Mouse (Mus musculus) kidney, adult 9 months (tissue): ENCODE measurements around the gene Prr14.
"Not testable (repeated sequence)": the region's sequence is repeated elsewhere in the genome, so short reads cannot be mapped to it uniquely, and the experiment has no call there.

Experiments
- DNase-seq: peaks from one replicate; pipeline ENCODE4 v3.0.0; 2022

Gene Prr14

GRCm38 (mm10) chr7:127459311-127459710 lies at the start of gene Prr14:
Gene Prr14, plus strand, starts transcription at chr7:127459611.
- DNase-seq = not testable (repeated sequence)

DNA sequence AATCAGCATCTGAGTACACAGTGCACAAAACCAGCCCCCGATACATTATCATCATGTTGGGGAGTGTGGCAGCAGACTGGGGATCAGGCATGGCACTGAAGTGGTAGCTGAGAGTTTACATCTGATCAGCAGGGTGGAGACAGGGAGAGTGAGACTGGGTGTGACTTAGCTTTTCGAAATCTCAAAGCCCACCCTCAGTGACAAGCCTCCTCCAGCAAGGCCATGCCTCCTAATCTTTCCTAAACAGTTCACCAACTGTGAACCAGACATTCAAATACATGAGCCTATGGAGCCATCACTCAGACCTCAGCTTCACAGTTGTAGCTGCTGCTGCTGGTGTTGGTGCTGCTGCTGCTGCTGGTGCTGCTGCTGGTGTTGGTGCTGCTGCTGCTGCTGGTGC lies 48.0 kb upstream of the Prr14 start:
- DNase-seq = no peak

DNA sequence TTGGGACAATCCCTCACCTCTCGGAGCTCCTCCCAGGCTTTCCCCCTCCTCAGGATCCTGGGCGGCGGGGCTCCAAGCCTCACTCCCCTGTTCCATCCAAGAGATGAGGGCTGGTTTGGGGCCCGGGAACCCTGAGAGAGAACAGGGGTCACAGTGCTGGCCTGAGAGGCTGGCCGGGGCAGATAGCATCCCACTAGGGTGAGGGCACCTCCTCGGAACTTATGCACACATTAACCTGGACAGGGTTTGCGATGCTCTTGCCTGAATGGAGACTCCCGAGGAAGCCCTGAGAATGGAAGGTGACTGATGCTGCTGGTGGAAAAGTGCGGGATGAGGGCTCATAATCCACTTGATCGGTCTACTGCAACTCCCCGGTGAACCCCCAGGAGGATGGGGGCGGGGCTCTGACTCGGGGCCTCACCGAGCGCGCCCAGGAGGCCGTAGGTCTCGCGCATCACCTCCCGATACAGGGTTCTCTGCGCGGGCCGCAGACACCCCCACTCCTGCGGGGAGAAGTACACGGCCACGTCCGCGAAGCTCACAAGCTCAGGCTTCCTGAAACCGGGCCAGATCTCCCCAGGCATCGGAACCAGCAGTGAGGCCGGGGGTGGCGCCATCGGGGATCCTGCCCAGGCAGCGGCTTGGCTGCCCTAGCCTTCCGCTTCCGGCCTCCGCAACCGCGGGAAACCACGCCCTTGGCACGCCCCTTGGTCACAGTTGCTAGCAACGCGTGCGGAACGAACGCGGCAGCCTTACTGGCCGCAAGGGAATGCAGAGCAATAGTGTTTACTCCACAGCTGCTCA lies 37.8 kb upstream of the Prr14 start, which contains the start of gene Zfp688:
Gene Zfp688, minus strand, starts transcription at position 681 of the 804 bp plus-strand sequence.
- peak; percentile 96 for DNase-seq

DNA sequence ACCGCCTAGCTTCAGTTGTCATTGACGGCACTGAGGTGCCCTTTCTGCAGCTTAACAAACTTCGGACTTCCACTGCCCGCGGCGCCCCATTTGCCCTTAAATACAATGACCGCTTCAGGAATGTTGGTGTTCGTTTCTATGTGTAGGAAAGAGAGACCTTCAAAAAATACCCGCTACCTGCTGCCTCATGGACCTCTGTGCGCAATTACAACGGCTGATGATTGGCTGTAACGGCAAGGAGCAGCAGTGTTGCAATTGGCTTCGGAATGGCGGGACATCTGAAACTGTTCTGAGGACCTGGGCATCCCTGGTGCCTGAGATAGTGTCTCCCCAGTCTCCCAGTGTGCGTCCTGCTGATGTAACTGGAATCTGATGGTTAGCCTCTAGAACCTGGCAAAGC lies 37.2 kb upstream of the Prr14 start:
- DNase-seq = peak; percentile 63

DNA sequence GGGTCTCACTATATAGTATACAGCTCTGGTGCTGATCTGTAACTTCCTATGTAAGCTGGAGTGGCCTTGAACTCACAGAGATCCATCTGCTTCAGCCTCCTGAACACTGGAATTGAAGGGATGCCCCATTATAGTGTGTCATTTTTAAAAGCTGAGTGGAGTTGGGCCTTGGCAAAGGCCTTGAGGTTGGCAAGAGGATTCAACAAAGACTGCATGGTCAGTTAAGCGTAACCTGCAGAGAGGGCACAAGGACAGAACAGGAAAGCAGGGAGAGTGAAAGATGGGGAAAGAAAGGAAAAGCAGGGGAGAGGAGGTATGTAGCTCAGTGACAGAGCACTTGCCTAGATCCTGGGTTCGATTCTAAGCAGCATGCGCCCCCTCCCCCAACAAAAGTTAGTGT lies 34.1 kb upstream of the Prr14 start:
- peak; percentile 76 for DNase-seq

DNA sequence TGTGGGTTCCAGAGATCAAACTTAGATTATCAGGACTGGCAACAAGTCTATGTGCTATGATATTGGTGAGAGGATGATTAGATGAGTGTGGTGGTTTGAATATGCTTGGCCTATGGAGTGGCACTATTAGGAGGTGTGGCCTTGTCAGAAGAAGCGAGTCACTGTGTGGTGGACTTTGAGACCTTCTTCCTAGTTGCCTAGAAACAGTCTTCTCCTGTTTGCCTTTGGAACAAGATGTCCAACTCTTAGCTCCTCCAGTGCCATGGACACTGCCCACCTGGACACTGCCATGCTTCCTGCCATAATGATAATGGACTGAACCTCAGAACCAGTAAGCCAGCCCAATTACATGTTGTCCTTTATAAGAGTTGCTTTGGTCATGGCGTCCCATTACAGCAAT lies 33.5 kb upstream of the Prr14 start:
- peak; percentile 78 for DNase-seq

- peak; percentile 72 for DNase-seq
These were observed 33.1 kb upstream of the Prr14 start for GRCm38 (mm10) chr7:127426354-127426753.

DNA sequence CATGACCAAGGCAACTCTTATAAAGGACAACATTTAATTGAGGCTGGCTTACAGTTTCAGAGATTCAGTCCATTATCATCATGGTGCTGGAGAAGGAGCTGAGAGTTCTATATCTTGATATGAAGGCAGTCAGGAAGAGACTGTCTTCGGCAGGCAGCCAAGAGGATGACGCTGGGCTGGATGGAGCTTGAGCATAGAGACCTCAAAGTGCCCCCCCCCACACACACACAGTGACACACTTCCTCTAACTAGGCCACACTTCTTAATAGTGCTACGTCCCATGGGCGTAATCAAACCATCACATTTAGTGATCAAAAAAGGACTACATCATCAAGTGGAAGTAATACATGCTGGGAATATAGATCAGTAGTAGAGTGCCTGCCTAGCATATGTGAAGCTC lies 24.2 kb upstream of the Prr14 start:
- no peak for DNase-seq

DNA sequence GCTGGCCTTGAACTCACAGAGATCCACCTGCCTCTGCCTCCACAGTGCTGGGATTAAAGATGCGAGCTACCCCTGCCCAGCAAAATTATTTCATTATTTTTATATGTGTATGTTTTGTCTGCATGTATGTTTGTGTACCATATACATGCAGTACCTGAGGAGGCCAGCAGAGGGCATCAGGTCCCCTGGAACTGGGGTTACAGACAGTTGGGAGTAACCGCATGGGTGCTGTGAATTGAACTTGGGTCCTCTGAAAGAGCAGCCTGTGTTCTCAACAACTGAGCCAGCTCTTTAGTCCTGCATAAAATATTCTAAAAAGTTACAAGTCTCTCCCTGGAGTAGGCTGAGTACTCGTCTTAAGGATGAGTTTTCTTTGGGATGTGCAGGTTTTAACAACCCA lies 21.7 kb upstream of the Prr14 start:
- DNase-seq = no peak

- peak; percentile 69 for DNase-seq
These were observed 15.4 kb upstream of the Prr14 start for GRCm38 (mm10) chr7:127443976-127444375.

DNA sequence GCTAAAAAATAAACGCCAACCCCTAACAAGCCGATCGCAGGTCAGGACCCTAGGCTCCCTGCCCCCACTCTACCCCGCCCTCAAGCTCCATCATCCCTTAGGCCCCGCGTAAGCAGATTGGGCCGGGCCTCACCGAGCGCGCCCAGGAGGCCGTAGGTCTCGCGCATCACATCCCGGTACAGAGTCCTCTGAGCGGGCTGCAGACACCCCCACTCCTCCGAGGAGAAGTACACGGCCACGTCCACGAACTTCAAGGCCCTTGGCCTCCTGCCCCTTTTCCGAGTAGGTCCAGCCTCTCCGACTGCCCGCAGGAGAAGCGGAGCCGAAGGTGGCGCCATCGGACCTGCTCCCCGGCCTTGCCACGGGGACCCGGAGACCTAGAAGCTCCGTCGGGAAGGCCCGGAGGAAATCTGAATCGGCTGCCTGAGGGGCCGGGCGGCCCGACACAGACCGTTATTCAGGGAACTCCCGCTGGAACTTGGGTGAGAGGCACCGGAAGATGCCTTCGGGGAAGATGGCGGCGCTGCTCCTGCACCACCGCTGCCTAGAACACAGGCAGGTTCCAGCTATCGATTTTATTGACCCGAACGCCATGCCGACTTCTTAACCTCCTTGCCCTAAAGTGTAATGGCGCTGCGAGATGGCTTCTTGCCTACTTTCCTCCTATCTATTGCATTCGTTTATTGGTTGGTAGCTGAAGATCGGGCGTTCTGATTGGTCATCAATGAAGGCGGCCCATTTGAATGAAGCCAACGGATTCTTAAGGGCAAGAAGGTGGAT lies 10.7 kb upstream of the Prr14 start, which contains the start of gene Zfp689:
Gene Zfp689, minus strand, starts transcription at position 638 of the 780 bp plus-strand sequence.
- DNase-seq = peak; percentile 99

- DNase-seq = no peak
These were observed 9.4 kb upstream of the Prr14 start for GRCm38 (mm10) chr7:127449966-127450365.

- no peak for DNase-seq
These were observed 6.4 kb upstream of the Prr14 start for GRCm38 (mm10) chr7:127453056-127453455.

GRCm38 (mm10) chr7:127454905-127455304 lies 4.5 kb upstream of the Prr14 start:
- no peak for DNase-seq

- not testable (repeated sequence) for DNase-seq
These were observed 864 bp upstream of the Prr14 start for GRCm38 (mm10) chr7:127458371-127459122.

- DNase-seq = no peak
These were observed 5.8 kb downstream of the Prr14 start for GRCm38 (mm10) chr7:127465191-127465590.

- DNase-seq = not testable (repeated sequence)
These were observed 6.3 kb downstream of the Prr14 start for GRCm38 (mm10) chr7:127465670-127466069.

DNA sequence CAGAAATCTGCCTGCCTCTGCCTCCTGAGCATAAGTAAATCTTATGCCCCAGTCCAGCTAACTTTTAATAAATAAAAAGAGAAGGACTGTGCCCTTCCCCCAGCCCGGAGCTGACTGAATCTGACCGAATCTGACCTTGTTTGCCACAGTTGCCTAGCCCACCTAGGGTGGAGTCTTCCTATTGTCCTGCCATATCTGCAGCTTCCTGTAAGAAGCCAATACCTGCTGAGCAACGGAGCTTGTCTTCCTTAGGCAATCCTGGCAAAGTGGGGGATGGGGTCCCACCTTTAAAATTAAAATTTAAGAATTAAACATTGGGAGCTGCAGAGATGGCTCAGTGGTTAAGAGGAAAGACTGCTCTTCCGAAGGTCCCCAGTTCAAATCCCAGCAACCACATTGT lies 7.2 kb downstream of the Prr14 start:
- no peak for DNase-seq

- peak; percentile 45 for DNase-seq
These were observed 10.8 kb downstream of the Prr14 start for GRCm38 (mm10) chr7:127470011-127470715.

DNA sequence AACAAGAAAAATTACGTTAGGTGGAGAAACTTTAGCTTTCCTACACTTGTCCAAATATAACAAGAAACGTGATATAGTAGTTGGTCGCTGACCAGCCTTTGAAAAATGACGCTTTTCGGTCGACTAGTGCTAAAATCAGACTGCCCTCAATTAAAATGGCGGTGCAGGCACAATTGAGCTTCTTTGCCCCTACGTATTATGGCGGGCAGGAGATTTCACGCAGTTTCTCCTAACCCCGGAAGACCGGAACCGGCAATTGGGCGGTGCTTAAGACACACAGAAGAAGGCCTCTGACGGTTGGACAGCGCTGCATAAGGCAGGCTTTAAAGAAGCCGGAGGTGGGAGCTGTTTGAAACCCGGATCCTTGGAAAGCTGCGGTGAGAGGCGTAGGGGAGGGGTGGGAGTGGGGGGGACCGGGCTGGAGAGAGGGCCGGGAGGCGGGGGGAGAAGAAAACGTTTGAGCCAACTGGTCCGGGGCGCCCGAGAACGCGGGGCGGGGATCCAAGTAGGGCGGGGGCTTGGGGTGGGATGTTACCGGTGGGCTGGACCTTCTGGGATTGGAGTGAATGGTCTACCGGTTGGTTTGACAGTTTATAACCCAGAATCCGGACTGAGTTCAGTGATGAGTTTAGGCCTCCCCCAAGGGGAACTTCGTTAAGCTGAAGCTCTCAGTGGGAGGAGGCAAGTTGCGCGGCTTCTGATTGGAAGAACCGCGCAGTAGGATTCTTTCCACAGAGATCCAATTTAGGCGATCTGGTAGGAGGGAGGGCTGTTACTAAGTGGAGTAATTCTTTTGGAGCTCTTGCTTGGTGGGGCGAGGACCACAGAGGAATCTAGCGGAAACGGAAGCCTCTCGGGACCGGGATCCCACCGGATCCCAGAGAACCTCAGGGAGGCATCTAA lies 11.6 kb downstream of the Prr14 start:
- peak; percentile 98 for DNase-seq

DNA sequence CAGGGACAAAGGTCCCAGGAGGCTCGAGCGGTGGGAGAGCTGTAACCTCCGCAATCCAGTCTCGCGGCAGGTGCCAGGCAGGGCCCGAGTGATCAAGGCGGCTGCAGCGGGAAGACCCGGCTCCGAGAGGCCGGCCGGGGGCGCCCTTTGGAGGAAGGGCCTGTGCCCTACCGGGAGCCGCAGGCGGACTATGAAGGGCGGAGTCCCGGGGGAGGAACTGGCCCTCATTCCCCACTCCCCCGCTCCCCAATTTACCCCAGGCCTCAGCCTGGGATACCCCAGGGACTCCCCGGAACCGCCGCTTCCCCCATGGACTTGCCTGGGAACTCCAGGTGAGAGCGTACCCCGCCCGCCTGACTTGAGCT lies 12.2 kb downstream of the Prr14 start:
- no peak for DNase-seq
